Mouse (Mus musculus): Measurements from ENCODE around the gene Zfp941.
A peak's percentile ranks its signal among the peaks of the same experiment; 100 is the strongest.

Zfp941 gene

GRCm38 (mm10) chr7:140821653-140822329 is at the start of gene Zfp941:
TSS of gene Zfp941 (minus strand) at chr7:140822178.
- peak; percentile 86 for DNase-seq

DNA sequence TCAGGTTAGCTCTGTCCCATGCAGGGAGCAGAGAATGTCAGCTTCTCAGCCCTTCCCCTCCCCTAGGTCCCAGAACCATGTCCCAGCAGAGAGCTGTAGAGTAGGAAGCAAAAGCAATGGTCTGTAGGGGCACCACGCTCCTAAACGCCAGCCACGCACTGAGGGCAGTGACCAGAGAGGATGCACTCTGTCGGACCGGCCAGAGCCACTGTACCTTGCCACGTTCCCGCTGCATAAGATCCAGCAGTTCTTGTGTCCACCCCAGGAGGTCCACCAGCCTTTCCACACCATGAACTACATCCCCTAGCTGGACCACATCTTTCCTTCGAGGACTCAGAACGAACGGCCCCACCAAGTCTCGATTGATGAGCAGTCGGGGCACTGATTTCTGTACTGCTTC is 42.8 kb upstream of the Zfp941 start:
- no peak for DNase-seq

- DNase-seq: no peak
Measured at GRCm38 (mm10) chr7:140860728-140861127, 38.8 kb upstream of the Zfp941 start.

DNA sequence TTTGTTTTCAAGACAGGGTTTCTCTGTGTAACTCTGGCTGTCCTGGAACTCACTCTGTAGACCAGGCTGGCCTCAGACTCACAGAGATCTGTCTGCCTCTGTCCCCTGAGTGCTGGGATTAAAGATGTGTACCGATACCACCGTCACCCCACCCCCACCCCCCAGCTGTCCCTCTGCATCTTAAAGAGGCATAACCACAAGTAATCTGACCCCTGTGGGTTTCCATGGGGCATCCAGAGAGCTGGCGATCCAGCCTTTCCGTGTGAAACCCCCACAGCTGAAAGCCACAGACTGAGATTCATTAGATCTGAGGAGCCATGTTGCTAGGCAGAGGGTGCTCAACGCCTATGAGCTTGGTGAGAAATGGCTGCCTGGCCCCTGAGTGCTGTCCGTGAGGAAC is 38.0 kb upstream of the Zfp941 start:
- no peak for DNase-seq

DNA sequence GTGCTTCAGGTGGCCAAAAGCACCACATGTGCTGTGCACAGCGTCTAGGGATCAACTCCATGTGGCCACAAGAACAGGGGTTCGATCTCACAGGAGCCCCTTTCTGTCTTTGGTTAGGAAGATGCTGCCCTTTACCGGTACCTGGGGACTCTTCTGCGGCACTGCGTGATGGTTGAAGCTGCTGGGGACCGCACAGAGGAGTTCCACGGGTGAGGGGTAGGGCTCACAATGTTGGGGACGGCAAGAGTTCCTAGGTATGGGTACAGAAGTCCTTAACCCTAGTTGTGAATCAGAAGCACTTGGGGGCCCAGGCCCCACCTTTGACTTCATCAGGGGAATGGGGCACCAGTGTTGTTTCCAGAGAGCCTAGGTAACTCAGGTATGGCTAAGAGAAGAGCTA is 36.8 kb upstream of the Zfp941 start:
- no peak for DNase-seq

DNA sequence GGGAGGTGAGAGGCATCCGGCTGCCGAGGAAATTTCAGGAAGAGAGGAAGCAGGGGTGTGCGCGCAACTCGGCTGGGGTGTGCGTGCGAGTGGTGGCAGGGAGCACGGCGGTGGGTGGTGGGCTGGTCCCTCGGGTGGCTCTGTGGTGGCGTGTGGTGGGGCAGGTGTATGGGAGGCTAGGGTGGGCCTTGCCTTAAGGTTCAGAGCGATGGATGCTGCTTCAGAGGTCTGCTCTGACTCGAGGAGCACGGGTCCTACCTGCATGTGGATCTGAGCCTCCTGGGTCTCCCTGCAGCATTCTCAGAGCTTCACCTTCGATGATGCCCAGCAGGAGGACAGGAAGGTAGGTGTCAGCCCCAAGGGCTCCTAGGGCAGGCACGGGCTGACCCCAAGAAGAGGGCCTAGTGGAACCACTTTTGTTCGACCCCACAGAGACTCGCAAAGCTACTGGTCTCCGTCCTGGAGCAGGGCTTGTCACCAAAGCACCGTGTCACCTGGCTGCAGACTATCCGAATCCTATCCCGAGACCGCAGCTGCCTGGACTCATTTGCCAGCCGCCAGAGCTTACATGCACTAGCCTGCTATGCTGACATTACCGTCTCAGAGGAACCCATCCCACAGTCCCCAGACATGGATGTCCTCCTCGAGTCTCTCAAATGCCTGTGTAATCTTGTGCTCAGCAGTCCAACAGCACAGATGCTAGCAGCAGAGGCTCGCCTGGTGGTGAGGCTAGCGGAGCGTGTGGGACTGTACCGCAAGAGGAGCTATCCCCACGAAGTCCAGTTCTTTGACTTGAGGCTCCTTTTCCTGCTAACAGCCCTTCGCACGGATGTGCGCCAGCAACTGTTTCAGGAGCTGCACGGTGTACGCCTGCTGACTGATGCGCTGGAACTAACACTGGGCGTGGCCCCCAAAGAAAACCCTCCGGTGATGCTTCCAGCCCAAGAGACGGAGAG is 35.9 kb upstream of the Zfp941 start, which contains the start of gene Bet1l:
Gene Bet1l, minus strand, starts transcription at position 28 of the 956 bp plus-strand sequence.
- DNase-seq: peak; percentile 35

DNA sequence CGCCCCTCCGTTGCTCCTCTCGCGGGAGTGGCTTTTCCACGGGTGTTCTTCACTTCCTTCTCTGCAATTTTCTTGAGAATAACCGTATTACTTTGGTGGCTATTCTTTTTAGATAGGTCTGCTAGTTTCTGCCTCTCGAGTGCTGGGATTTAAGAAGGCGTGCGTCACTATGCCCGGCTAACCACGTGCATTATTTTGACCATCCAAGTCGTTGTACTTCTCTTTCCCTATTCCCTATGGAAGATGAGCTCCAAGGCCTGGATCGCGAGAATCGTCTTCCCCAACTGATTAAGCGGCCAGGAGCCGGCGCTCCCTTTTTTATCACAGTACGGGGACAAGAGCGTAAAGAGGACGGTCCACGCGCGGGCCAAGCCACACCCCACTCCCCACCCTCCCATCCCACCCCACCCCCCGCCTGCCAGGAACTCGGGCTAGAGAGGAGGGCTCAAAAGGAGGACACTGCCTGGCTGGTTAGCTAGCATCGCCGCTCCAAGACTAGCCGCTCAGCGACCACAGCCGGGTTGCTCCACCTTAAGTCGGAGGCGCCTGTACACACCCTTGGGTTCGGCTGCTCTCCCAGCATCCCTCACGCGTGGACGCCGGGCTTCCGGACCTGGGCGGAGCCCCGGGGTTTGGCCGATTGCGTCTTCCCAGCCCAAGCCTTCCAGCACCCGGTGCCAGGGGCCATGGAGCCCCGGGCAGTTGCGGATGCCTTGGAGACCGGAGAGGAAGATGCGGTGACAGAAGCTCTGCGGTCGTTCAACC is 35.0 kb upstream of the Zfp941 start, which contains the start of gene Ric8a:
Gene Ric8a, plus strand, starts transcription at position 173 of the 765 bp plus-strand sequence.
- DNase-seq: peak; percentile 82

- DNase-seq: peak; percentile 77
Measured at GRCm38 (mm10) chr7:140855860-140856784, 34.1 kb upstream of the Zfp941 start, which contains the start of gene Gm45785. TSS of gene Gm45785 (minus strand) at chr7:140856331.

DNA sequence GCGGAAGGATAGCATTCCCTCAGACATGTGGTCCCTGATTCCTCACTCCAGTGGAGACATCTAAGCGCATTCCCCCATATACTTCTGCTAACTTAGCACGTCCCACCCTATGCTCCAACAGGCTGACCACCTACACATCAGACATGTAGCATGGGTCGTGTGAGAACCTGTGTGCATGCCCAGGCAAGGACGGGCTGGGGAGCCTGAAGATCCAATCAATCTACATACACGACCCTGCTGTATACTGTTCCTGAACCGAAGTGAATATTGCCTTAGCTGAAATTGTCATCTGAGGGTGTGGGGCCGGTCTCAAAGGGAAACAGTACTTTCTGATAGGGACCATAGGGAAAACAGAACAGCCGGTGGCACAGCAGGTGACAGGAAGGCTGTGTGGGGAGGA is 33.2 kb upstream of the Zfp941 start:
- no peak for DNase-seq

- DNase-seq: no peak
Measured at GRCm38 (mm10) chr7:140854483-140854882, 32.5 kb upstream of the Zfp941 start.

DNA sequence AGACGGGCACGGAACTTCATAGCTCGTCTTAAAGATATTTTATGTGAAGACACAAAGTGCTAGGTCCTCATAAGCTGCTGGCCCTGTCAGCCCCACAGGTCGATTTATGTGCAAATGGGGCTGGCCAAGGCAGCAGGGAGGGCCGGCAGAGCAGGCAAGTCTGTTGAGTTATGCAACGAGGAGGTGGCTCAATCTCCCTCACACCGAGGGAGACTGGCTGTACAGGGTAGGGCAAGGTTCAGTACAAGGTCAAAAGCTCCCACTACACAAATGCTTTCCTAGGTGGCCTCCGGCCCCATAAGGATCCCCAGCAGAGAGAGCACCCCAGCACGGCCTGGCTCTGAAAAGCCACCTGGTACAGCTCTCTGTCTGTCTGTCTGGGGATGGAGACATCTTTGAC is 31.4 kb upstream of the Zfp941 start:
- no peak for DNase-seq

- DNase-seq: no peak
Measured at GRCm38 (mm10) chr7:140851916-140852315, 29.9 kb upstream of the Zfp941 start.

GRCm38 (mm10) chr7:140848591-140848990 is 26.6 kb upstream of the Zfp941 start:
- DNase-seq: no peak

DNA sequence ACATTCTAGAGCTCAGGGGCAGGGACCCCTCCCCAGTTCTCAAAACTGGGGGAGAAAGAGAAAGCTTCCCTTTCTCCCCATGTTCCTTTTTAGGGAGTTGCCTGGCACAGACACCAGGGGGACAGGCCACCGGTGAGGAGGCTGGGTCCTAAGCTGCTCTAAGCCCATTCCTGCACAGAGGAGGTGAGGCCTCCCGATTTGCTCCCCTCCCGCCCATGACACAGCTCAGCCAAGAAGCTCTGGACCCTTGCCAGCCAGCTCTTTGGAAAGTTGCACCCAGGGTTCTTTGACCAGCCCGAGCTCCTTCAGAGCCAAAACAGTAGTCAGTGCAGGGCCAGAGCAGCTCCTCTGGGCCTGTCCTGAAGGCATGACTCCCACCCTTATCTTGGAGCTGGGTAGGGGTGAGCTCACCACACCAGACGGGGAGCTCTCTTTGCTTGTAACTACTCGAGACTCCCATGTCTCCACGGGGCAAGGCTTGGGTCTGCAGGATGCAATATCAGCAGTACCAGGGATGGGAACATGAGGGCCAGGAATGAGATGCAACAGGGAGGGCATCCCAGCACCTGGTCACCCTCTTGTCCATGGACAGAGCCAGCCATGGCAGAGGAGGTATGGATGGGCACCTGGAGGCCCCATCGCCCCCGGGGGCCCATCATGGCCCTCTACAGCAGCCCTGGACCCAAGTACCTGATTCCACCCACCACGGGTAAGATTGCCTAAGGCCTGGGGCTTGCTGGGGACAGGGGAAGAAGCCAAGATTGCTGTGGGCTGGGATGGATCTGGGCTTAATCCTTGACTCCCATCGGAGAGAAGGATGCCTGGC is 26.0 kb upstream of the Zfp941 start, which contains the start of gene Odf3:
Gene Odf3, plus strand, starts transcription at position 51 of the 826 bp plus-strand sequence.
- no peak for DNase-seq

DNA sequence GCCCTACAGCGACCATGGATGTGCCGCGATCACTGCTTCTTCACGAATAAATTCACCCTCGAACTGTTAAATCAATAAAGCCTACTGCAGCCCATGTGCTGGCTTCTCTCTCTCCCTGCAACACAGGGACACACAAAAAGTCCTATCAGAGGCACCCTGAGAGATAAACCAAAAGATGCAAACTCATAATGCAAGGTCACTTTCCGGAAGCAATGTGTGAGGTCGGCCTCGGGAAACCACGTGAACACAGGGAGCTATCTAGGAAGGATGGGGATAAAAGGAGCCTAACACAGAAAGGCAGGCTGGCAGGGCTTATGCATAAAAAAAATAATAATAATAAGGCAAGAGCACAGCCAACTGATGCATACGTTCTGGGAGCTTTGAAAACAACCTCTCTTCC is 24.7 kb upstream of the Zfp941 start:
- no peak for DNase-seq

DNA sequence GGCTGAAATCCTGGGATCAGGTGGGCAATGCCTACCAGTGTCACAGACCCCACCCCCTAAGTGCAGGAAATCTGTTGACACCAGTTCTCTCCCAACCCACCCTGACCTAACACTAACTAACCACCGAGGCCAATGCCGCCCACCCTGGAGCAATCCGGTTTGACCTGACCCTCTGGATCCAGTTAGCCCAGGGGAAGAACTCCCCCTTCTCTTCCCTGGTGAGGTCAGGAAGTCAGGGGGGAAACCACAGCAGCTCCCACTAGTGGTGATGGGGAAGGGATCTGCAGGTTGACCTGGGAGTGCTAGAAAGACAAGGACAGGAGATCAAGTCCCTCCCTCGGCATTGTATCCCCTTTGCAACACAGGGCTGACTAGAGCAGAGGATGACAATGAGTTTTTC is 23.7 kb upstream of the Zfp941 start:
- DNase-seq: no peak

- DNase-seq: peak; percentile 90
Measured at GRCm38 (mm10) chr7:140844905-140845665, 23.1 kb upstream of the Zfp941 start, which contains the start of gene Scgb1c1. TSS of gene Scgb1c1 (plus strand) at chr7:140845547.

GRCm38 (mm10) chr7:140843806-140844205 is 21.8 kb upstream of the Zfp941 start:
- DNase-seq: no peak

- no peak for DNase-seq
Measured at GRCm38 (mm10) chr7:140840750-140841735, 19.1 kb upstream of the Zfp941 start.
